Mouse (Mus musculus): ENCODE data around the gene Mtmr3.
"Not testable (repeated sequence)": the region's sequence is repeated elsewhere in the genome, so short reads cannot be mapped to it uniquely, and the experiment has no call there.

The Mtmr3 gene

GRCm38 (mm10) chr11:4605414-4605813 is 10.8 kb upstream of the Mtmr3 start:
- in situ Hi-C loops (cut with MboI; ENCODE audit: low pct_unique_long_range_greater_than_20kb in 1 of 2, low sequenced_read_pairs in 2 of 2, unreplicated experiment in 1 of 2): no loop called here

- in situ Hi-C loops (cut with MboI; ENCODE audit: low pct_unique_long_range_greater_than_20kb in 1 of 2, low sequenced_read_pairs in 2 of 2, unreplicated experiment in 1 of 2): no loop called here
These were observed 9.8 kb upstream of the Mtmr3 start for GRCm38 (mm10) chr11:4604441-4604840.

GRCm38 (mm10) chr11:4602691-4603441 is 8.2 kb upstream of the Mtmr3 start:
- in situ Hi-C loops (cut with MboI; ENCODE audit: low pct_unique_long_range_greater_than_20kb in 1 of 2, low sequenced_read_pairs in 2 of 2, unreplicated experiment in 1 of 2): no loop called here

- in situ Hi-C loops (cut with MboI; ENCODE audit: low pct_unique_long_range_greater_than_20kb in 1 of 2, low sequenced_read_pairs in 2 of 2, unreplicated experiment in 1 of 2): no loop called here
These were observed 7.2 kb upstream of the Mtmr3 start for GRCm38 (mm10) chr11:4601890-4602289.

GRCm38 (mm10) chr11:4599916-4600315 is 5.3 kb upstream of the Mtmr3 start:
- in situ Hi-C loops (cut with MboI; ENCODE audit: low pct_unique_long_range_greater_than_20kb in 1 of 2, low sequenced_read_pairs in 2 of 2, unreplicated experiment in 1 of 2): no loop called here

- in situ Hi-C loops (cut with MboI; ENCODE audit: low pct_unique_long_range_greater_than_20kb in 1 of 2, low sequenced_read_pairs in 2 of 2, unreplicated experiment in 1 of 2): no loop called here
These were observed 3.7 kb upstream of the Mtmr3 start for GRCm38 (mm10) chr11:4598411-4598810.

GRCm38 (mm10) chr11:4593849-4594607 is 635 bp downstream of the Mtmr3 start:
- in situ Hi-C loops (cut with MboI; ENCODE audit: low pct_unique_long_range_greater_than_20kb in 1 of 2, low sequenced_read_pairs in 2 of 2, unreplicated experiment in 1 of 2): no loop called here

GRCm38 (mm10) chr11:4593491-4593848 is 1.2 kb downstream of the Mtmr3 start:
- in situ Hi-C loops (cut with MboI; ENCODE audit: low pct_unique_long_range_greater_than_20kb in 1 of 2, low sequenced_read_pairs in 2 of 2, unreplicated experiment in 1 of 2): no loop called here

GRCm38 (mm10) chr11:4591811-4592210 is 2.9 kb downstream of the Mtmr3 start:
- in situ Hi-C loops (cut with MboI; ENCODE audit: low pct_unique_long_range_greater_than_20kb in 1 of 2, low sequenced_read_pairs in 2 of 2, unreplicated experiment in 1 of 2): no loop called here

GRCm38 (mm10) chr11:4578682-4579081 is 16.0 kb downstream of the Mtmr3 start:
- in situ Hi-C loops (cut with MboI; ENCODE audit: low pct_unique_long_range_greater_than_20kb in 1 of 2, low sequenced_read_pairs in 2 of 2, unreplicated experiment in 1 of 2): no loop called here

- in situ Hi-C loops (cut with MboI; ENCODE audit: low pct_unique_long_range_greater_than_20kb in 1 of 2, low sequenced_read_pairs in 2 of 2, unreplicated experiment in 1 of 2): no loop called here
These were observed 17.6 kb downstream of the Mtmr3 start for GRCm38 (mm10) chr11:4577079-4577478.

- in situ Hi-C loops (cut with MboI; ENCODE audit: low pct_unique_long_range_greater_than_20kb in 1 of 2, low sequenced_read_pairs in 2 of 2, unreplicated experiment in 1 of 2): not testable (repeated sequence)
These were observed 18.5 kb downstream of the Mtmr3 start for GRCm38 (mm10) chr11:4576090-4576732.

GRCm38 (mm10) chr11:4571491-4571901 is 23.2 kb downstream of the Mtmr3 start:
- in situ Hi-C loops (cut with MboI; ENCODE audit: low pct_unique_long_range_greater_than_20kb in 1 of 2, low sequenced_read_pairs in 2 of 2, unreplicated experiment in 1 of 2): no loop called here

GRCm38 (mm10) chr11:4566333-4566732 is 28.3 kb downstream of the Mtmr3 start:
- in situ Hi-C loops (cut with MboI; ENCODE audit: low pct_unique_long_range_greater_than_20kb in 1 of 2, low sequenced_read_pairs in 2 of 2, unreplicated experiment in 1 of 2): no loop called here

- in situ Hi-C loops (cut with MboI; ENCODE audit: low pct_unique_long_range_greater_than_20kb in 1 of 2, low sequenced_read_pairs in 2 of 2, unreplicated experiment in 1 of 2): no loop called here
These were observed 29.1 kb downstream of the Mtmr3 start for GRCm38 (mm10) chr11:4565545-4565944.

- in situ Hi-C loops (cut with MboI; ENCODE audit: low pct_unique_long_range_greater_than_20kb in 1 of 2, low sequenced_read_pairs in 2 of 2, unreplicated experiment in 1 of 2): no loop called here
These were observed 41.2 kb downstream of the Mtmr3 start for GRCm38 (mm10) chr11:4553274-4554063.

- in situ Hi-C loops (cut with MboI; ENCODE audit: low pct_unique_long_range_greater_than_20kb in 1 of 2, low sequenced_read_pairs in 2 of 2, unreplicated experiment in 1 of 2): no loop called here
These were observed 47.1 kb downstream of the Mtmr3 start for GRCm38 (mm10) chr11:4547569-4547968.

GRCm38 (mm10) chr11:4545976-4546375 is 48.7 kb downstream of the Mtmr3 start:
- in situ Hi-C loops (cut with MboI; ENCODE audit: low pct_unique_long_range_greater_than_20kb in 1 of 2, low sequenced_read_pairs in 2 of 2, unreplicated experiment in 1 of 2): no loop called here

- in situ Hi-C loops (cut with MboI; ENCODE audit: low pct_unique_long_range_greater_than_20kb in 1 of 2, low sequenced_read_pairs in 2 of 2, unreplicated experiment in 1 of 2): no loop called here
These were observed 49.3 kb downstream of the Mtmr3 start for GRCm38 (mm10) chr11:4545401-4545800.

All from mouse embryonic stem cell (cell line).